Mouse (Mus musculus): ENCODE measurements around the gene Akap1. TPM values are rescaled to one million over a fixed set of nuclear protein-coding genes. Genes with fewer than 3 reads are reported as not detected.

Gene Akap1
- polyA plus RNA-seq (2014; fragmentation: Nextera tagmentation; extraction: Ambion mirVana), result 13.0 and 13.6 TPM in 2 replicates

DNA sequence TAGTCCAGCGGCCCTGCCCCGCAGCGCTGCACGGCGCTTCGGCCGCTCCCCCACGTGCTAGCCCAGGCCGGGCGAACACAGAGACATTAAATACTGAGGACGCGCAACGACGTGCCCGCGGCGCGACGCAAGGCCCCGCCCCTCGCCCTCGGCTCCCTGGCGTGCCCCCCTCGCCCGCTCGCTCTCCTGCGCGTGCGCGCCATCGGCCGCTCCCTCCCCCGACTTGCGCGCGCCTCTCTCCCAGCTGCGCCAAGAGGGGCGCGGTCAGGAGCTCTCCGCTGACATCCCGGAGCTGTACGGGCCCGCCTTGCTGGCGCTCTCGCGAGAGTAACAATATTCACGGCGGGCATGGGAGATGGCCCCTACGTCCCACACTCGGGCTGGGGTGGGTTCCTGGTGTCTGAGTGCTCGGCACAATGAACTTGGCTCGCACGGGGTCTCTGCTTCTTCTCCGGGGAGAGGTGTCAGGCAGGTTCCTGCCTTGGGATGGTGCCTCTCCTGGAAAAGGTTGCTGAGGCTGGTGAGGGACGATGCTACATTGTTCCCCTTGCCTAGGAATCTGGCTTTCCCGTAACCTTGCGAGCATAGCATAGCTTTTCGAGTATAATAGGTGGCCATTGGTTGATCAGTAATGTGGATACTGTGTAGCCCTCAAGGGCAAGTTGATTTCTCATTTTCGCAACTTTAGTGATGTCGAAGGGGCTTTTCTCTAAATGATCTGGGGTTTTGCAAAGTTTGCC, at the start of gene Akap1:
TSS of gene Akap1 (minus strand) at position 129 of the 740 bp plus-strand sequence.
- no peaks in the 10 kb centered on the region; the same call in 1 of the 2 replicates for H3K27me3 ChIP-seq (ENCODE audit: control insufficient read depth, insufficient read depth, low read length)
- no peaks in the 10 kb centered on the region for H3K36me3 ChIP-seq (ENCODE audit: control insufficient read depth, insufficient read depth, low read length)
- peak within 1 kb of the TSS; percentile 82 for H3K27ac ChIP-seq (ENCODE audit: low read depth, low read length)
- DNase-seq (ENCODE audit: low spot score, missing footprints), result peak; percentile 100
- 2% methylated on average over 59 of the region's 60 CpGs for WGBS
- H3K4me1 ChIP-seq (ENCODE audit: control insufficient read depth, insufficient read depth, low read length), result peaks cover 20% of the 10 kb centered on the region
- peak; percentile 98 for ATAC-seq (ENCODE audit: low FRiP score)
- H3K4me2 ChIP-seq, result peak within 1 kb of the TSS; percentile 99
- H3K9ac ChIP-seq (ENCODE audit: low read length), result peak within 1 kb of the TSS; percentile 94
- no peaks in the 10 kb centered on the region for H3K9me3 ChIP-seq (ENCODE audit: control insufficient read depth, low read length)
- H3K4me3 ChIP-seq (ENCODE audit: low read depth, low read length), result peak within 1 kb of the TSS; percentile 70

DNA sequence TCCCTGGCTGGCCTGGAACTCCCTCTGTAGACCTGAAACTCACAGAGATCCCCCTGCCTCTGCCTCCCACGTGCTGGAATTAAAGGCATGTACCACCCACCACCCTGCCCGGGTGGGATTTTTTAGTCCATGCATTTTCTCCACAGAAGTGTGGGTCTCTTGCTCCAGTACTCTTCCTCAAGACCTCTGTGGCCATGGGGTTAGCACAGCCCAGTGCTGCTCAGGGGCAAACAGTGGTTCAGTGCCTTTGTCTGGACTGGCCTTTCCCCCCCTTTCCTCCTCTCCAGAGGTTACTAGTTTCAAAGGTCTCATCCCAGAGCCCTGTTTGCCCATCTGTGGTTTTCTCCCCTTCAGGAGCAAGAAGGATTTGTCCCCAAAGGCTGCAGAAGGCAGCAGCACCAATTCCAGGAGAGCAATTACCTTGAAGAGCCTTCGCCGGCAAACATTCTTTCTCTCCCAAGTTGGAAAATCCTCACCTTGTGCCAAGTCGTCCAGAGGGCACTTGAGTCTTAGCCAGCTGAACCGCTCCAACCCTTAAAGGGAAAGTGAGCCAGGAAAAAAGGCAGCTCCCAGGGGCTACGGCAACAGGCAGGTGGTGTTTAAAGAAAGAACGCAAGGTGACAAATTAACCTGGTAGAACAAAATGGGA, 45.1 kb upstream of the Akap1 start:
- no peak overlapping the region for H3K4me3 ChIP-seq (ENCODE audit: low read depth, low read length)
- H3K9ac ChIP-seq (ENCODE audit: low read length), result no peak overlapping the region
- no peaks in the 10 kb centered on the region for H3K9me3 ChIP-seq (ENCODE audit: control insufficient read depth, low read length)
- H3K4me1 ChIP-seq (ENCODE audit: control insufficient read depth, insufficient read depth, low read length), result no peaks in the 10 kb centered on the region
- WGBS, result 90% methylated on average over 8 of the region's 8 CpGs
- no peaks in the 10 kb centered on the region for H3K36me3 ChIP-seq (ENCODE audit: control insufficient read depth, insufficient read depth, low read length)
- DNase-seq (ENCODE audit: low spot score, missing footprints) (no peak), ATAC-seq (ENCODE audit: low FRiP score) (no peak)
- no peaks in the 10 kb centered on the region for H3K27me3 ChIP-seq (ENCODE audit: control insufficient read depth, insufficient read depth, low read length)
- no peak overlapping the region for H3K4me2 ChIP-seq
- no peak overlapping the region for H3K27ac ChIP-seq (ENCODE audit: low read depth, low read length)

DNA sequence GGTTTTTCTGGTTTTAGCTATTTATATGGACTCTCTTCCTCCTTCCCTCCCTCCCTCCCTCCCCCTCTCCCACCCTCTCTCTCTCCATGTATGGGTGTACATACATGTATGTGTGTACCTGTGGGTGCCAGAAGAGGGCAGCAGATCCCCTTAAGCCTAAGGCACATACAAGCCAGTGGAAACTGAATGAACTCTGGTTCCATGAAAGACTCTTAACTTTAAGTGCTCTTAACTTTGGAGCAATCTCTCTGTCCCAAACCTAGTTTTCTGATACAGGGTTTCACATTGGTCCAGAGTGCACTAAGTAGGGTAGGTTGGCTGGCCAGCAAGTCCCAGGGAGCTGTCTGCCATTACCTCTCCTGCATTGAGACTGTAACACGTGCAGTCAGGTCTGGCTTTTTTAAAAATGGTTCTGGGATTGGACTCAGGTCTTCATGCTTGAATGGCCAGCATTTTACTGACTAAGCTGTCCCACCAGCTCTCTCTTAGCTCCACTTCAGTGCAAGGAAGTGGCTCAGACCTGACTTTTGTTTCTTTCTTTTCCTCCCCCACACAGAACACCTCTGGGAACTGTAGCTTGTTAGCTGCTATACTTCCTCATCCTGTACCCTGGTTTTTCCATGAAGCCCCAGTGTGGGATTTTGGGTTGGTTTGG, 44.3 kb upstream of the Akap1 start:
- DNase-seq (ENCODE audit: low spot score, missing footprints) (peak; percentile 88), ATAC-seq (ENCODE audit: low FRiP score) (no peak)
- H3K4me1 ChIP-seq (ENCODE audit: control insufficient read depth, insufficient read depth, low read length), result no peaks in the 10 kb centered on the region
- no peaks in the 10 kb centered on the region for H3K9me3 ChIP-seq (ENCODE audit: control insufficient read depth, low read length)
- H3K4me2 ChIP-seq, result no peak overlapping the region
- WGBS, result 96% methylated on average over 1 of the region's 1 CpGs
- H3K27me3 ChIP-seq (ENCODE audit: control insufficient read depth, insufficient read depth, low read length), result no peaks in the 10 kb centered on the region
- no peak overlapping the region for H3K4me3 ChIP-seq (ENCODE audit: low read depth, low read length)
- H3K36me3 ChIP-seq (ENCODE audit: control insufficient read depth, insufficient read depth, low read length), result no peaks in the 10 kb centered on the region
- H3K9ac ChIP-seq (ENCODE audit: low read length), result no peak overlapping the region
- no peak overlapping the region for H3K27ac ChIP-seq (ENCODE audit: low read depth, low read length)

DNA sequence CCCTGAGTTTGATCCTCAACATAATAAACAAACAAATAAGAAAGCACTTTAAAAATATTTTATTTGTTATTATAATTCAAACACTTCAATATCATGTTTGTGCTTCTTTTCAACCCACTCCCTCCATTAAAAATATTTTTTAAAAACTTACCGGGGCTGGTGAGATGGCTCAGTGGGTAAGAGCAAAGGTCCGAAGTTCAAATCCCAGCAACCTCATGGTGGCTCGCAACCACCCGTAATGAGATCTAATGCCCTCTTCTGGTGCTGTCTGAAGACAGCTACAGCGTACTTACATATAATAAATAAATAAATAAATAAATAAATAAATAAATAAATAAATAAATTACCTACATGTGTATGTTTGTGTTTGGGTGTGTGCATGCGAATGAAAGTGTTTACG, 43.5 kb upstream of the Akap1 start:
- H3K27ac ChIP-seq (ENCODE audit: low read depth, low read length), result no peak overlapping the region
- no peaks in the 10 kb centered on the region for H3K36me3 ChIP-seq (ENCODE audit: control insufficient read depth, insufficient read depth, low read length)
- DNase-seq (ENCODE audit: low spot score, missing footprints), result no peak
- H3K4me3 ChIP-seq (ENCODE audit: low read depth, low read length), result no peak overlapping the region
- H3K4me1 ChIP-seq (ENCODE audit: control insufficient read depth, insufficient read depth, low read length), result no peaks in the 10 kb centered on the region
- H3K27me3 ChIP-seq (ENCODE audit: control insufficient read depth, insufficient read depth, low read length), result no peaks in the 10 kb centered on the region
- no peak overlapping the region for H3K9ac ChIP-seq (ENCODE audit: low read length)
- no peak for ATAC-seq (ENCODE audit: low FRiP score)
- 91% methylated on average over 7 of the region's 7 CpGs for WGBS
- no peaks in the 10 kb centered on the region for H3K9me3 ChIP-seq (ENCODE audit: control insufficient read depth, low read length)
- no peak overlapping the region for H3K4me2 ChIP-seq

DNA sequence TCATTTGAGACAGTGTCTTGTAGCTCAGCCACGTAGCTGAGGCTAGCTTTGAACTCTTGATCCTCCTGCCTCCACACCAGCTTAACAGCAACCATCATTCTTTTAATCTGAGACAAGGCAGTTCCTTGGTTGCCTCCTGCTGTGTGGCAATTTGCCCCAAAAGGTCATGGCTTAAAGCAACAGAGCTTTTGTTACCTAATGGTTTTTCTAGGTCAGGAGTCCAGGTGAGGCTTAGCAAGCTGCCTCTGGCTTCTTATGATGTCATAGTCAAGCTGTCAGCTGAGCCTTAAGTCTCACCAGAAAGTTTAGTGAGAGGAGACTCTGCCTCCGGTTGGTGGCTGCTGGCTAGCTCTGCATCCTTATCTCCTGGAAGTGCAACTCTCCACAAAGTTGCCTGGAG, 41.2 kb upstream of the Akap1 start:
- no peak for DNase-seq (ENCODE audit: low spot score, missing footprints)
- no peak for ATAC-seq (ENCODE audit: low FRiP score)
- WGBS, result 30% methylated on average over 2 of the region's 2 CpGs

DNA sequence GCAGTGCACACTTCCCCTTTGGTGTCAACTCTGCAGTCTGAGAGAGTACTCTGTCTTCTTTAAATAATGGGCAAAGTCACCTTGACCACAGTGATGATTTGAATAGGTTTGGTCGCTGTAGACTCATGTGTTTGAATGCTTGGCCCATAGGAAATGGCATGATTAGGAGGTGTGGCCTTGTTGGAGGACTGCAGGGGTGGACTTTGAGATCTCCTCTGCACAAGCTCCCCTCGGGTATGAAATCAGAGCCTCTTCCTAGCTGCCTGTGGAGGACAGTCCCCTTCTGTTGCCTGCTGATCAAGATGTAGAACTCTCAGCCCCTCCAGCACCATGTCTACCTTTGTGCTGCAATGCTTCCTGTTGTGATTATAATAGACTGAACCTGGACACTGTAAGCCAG, 39.7 kb upstream of the Akap1 start:
- Histone ChIP-seq H3K4me1 (ENCODE audit: control insufficient read depth, insufficient read depth, low read length) (no peaks in the 10 kb centered on the region), H3K4me2 (no peak overlapping the region), H3K27ac (ENCODE audit: low read depth, low read length) (no peak overlapping the region), H3K27me3 (ENCODE audit: control insufficient read depth, insufficient read depth, low read length) (no peaks in the 10 kb centered on the region), H3K4me3 (ENCODE audit: low read depth, low read length) (no peak overlapping the region), H3K36me3 (ENCODE audit: control insufficient read depth, insufficient read depth, low read length) (no peaks in the 10 kb centered on the region), H3K9me3 (ENCODE audit: control insufficient read depth, low read length) (no peaks in the 10 kb centered on the region), H3K9ac (ENCODE audit: low read length) (no peak overlapping the region)
- DNase-seq (ENCODE audit: low spot score, missing footprints) (no peak), ATAC-seq (ENCODE audit: low FRiP score) (no peak)
- 69% methylated on average over 2 of the region's 2 CpGs for WGBS

More for the DNA sequence above, 41.2 kb upstream of the Akap1 start:
- Histone ChIP-seq H3K27me3 (ENCODE audit: control insufficient read depth, insufficient read depth, low read length) (no peaks in the 10 kb centered on the region), H3K4me2 (no peak overlapping the region), H3K9me3 (ENCODE audit: control insufficient read depth, low read length) (no peaks in the 10 kb centered on the region), H3K4me1 (ENCODE audit: control insufficient read depth, insufficient read depth, low read length) (no peaks in the 10 kb centered on the region), H3K4me3 (ENCODE audit: low read depth, low read length) (no peak overlapping the region), H3K27ac (ENCODE audit: low read depth, low read length) (no peak overlapping the region), H3K36me3 (ENCODE audit: control insufficient read depth, insufficient read depth, low read length) (no peaks in the 10 kb centered on the region), H3K9ac (ENCODE audit: low read length) (no peak overlapping the region)

DNA sequence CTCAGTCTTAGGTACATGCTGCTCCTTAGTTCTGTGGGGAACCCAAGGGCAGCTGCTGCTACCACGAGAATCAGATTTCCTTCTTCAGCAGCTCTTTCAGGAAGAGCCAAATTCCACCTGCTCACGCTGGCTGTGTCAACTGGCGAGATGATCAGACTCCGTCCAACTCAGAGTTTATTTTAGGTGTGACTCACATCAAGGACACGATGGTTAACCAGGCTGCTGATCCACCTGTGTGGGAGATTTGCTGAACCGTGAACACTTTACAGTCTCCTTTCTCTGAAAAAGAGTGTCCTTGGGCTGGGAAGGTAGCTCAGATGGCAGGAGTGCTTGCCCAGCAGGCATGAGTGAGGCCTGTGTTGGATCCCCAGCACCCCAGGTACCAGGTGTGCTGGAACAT, 38.4 kb upstream of the Akap1 start:
- Histone ChIP-seq H3K4me1 (ENCODE audit: control insufficient read depth, insufficient read depth, low read length) (no peaks in the 10 kb centered on the region), H3K27me3 (ENCODE audit: control insufficient read depth, insufficient read depth, low read length) (no peaks in the 10 kb centered on the region), H3K9ac (ENCODE audit: low read length) (no peak overlapping the region), H3K4me3 (ENCODE audit: low read depth, low read length) (no peak overlapping the region), H3K36me3 (ENCODE audit: control insufficient read depth, insufficient read depth, low read length) (no peaks in the 10 kb centered on the region), H3K27ac (ENCODE audit: low read depth, low read length) (no peak overlapping the region), H3K9me3 (ENCODE audit: control insufficient read depth, low read length) (no peaks in the 10 kb centered on the region), H3K4me2 (no peak overlapping the region)
- no peak for DNase-seq (ENCODE audit: low spot score, missing footprints)
- 90% methylated on average over 6 of the region's 6 CpGs for WGBS
- no peak for ATAC-seq (ENCODE audit: low FRiP score)

DNA sequence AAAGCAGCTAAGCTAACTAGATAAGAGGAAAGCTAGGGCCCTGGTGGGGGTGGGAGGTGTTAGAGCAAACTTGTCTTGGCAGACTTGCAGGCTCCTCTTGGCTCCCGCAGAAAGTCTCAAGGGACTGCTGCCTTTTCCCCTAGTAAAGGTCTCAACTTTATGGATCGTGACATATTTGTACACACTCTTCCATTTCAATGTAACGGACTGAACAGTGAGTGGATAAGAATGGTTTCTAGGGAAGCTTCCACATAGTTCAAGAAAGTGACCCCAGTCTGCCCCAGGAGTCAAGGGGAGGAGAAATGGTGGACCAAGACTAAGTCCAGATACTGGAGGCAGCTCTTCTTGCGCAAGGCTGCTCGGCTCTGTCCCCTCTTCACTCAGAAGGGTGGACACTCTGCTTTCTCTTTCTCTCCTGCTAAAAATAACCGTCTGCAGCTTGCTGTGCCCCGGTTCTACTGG, 37.0 kb upstream of the Akap1 start:
- no peak overlapping the region for H3K9ac ChIP-seq (ENCODE audit: low read length)
- H3K4me1 ChIP-seq (ENCODE audit: control insufficient read depth, insufficient read depth, low read length), result no peaks in the 10 kb centered on the region
- DNase-seq (ENCODE audit: low spot score, missing footprints), result no peak
- H3K4me3 ChIP-seq (ENCODE audit: low read depth, low read length), result no peak overlapping the region
- no peak for ATAC-seq (ENCODE audit: low FRiP score)
- no peaks in the 10 kb centered on the region for H3K36me3 ChIP-seq (ENCODE audit: control insufficient read depth, insufficient read depth, low read length)
- H3K9me3 ChIP-seq (ENCODE audit: control insufficient read depth, low read length), result no peaks in the 10 kb centered on the region
- no peak overlapping the region for H3K4me2 ChIP-seq
- no peak overlapping the region for H3K27ac ChIP-seq (ENCODE audit: low read depth, low read length)
- 89% methylated on average over 7 of the region's 7 CpGs for WGBS
- peaks cover 3% of the 10 kb centered on the region; the same call in 1 of the 2 replicates for H3K27me3 ChIP-seq (ENCODE audit: control insufficient read depth, insufficient read depth, low read length)

DNA sequence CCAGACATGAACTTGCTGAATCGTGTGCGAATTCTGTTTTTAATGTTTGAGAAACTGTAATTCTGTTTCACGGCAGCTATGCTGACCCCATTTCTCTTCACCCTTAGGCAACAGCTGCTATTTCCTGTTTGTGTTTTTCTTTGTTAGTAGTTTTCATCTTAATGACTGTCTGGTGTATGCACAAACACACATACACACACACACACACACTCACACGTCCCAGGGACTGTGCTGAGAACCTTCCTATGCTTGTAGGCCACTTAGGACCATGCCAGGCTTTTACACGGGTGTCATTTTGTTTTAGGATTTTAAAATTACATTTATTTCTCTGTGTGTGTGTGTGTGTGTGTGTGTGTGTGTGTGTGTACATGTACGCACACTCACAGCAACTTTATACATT, 35.2 kb upstream of the Akap1 start:
- 93% methylated on average over 6 of the region's 6 CpGs for WGBS
- Histone ChIP-seq H3K9me3 (ENCODE audit: control insufficient read depth, low read length) (no peaks in the 10 kb centered on the region), H3K27ac (ENCODE audit: low read depth, low read length) (no peak overlapping the region), H3K4me2 (no peak overlapping the region), H3K4me3 (ENCODE audit: low read depth, low read length) (no peak overlapping the region), H3K9ac (ENCODE audit: low read length) (no peak overlapping the region), H3K36me3 (ENCODE audit: control insufficient read depth, insufficient read depth, low read length) (no peaks in the 10 kb centered on the region), H3K4me1 (ENCODE audit: control insufficient read depth, insufficient read depth, low read length) (no peaks in the 10 kb centered on the region), H3K27me3 (ENCODE audit: control insufficient read depth, insufficient read depth, low read length) (peaks cover 3% of the 10 kb centered on the region; the same call in 1 of the 2 replicates)
- DNase-seq (ENCODE audit: low spot score, missing footprints), result no peak
- ATAC-seq (ENCODE audit: low FRiP score), result no peak

Data from midbrain, embryonic 11.5 days (tissue).